Mouse (Mus musculus) ES-E14 (cell line): ENCODE measurements at regions not wholly inside any gene's neighbourhood (a gene's known extent, or its start where the extent isn't known, plus 50 kb on each side); places are given as distances from the start of the nearest gene placed in this dataset.

Experiments
- DNase-seq: peaks from one replicate; pipeline ENCODE4 v3.0.0-alpha.2; 2013; ENCODE audit warnings: low read depth, low spot score
- H3K27ac ChIP-seq: 2 replicates; pipeline ENCODE4 v1.5.1; 2012; ENCODE audit warnings: low read depth, mild to moderate bottlenecking, low read length, moderate library complexity, mixed read lengths; ENCODE audit not compliant: poor library complexity, insufficient read depth, severe bottlenecking
- H3K36me3 ChIP-seq: 2 replicates; pipeline ENCODE4 v1.6.1; 2012; ENCODE audit warnings: mild to moderate bottlenecking, low read length, moderate library complexity, mixed read lengths; ENCODE audit not compliant: control insufficient read depth, poor library complexity, insufficient read depth, severe bottlenecking
- H3K4me1 ChIP-seq, 2 experiments: fragments of 150-350 bp in 1 of 2; sonication (generic) in 1 of 2; 2 replicates each; pipeline ENCODE4 v1.6.1; 2012; ENCODE audit warnings: low read length in 2 of 2, mild to moderate bottlenecking in 1 of 2, mixed read lengths in 1 of 2; ENCODE audit not compliant: control insufficient read depth in 2 of 2, insufficient read depth in 2 of 2, poor library complexity in 1 of 2
- H3K4me3 ChIP-seq, 2 experiments: fragments of 150-350 bp in 1 of 2; sonication (generic) in 1 of 2; 2 replicates each; pipeline ENCODE4 v1.5.1; 2012; ENCODE audit warnings: low read length in 2 of 2, low read depth in 1 of 2, mild to moderate bottlenecking in 1 of 2, mixed read lengths in 1 of 2; ENCODE audit not compliant: insufficient read depth in 1 of 2, poor library complexity in 1 of 2, severe bottlenecking in 1 of 2
- H3K9ac ChIP-seq: 2 replicates; pipeline ENCODE4 v1.6.1; 2012; ENCODE audit warnings: low read depth, mild to moderate bottlenecking, low read length, mixed read lengths; ENCODE audit not compliant: poor library complexity, insufficient read depth, severe bottlenecking
- H3K9me3 ChIP-seq: fragments of 150-350 bp; sonication (generic); 2 replicates; pipeline ENCODE4 v1.6.1; 2012; ENCODE audit warnings: low read depth, mild to moderate bottlenecking, low read length; ENCODE audit not compliant: control insufficient read depth, insufficient read depth
- CHD2 ChIP-seq: IDR thresholded peaks from 2 replicates; pipeline ENCODE4 v1.6.1; 2014; ENCODE audit warnings: mild to moderate bottlenecking, low read depth, low read length, inconsistent platforms
- HCFC1 ChIP-seq: IDR thresholded peaks from 2 replicates; pipeline ENCODE4 v1.6.1; 2012; ENCODE audit warnings: low read length, inconsistent platforms, borderline replicate concordance; ENCODE audit not compliant: insufficient read depth
- MAFK ChIP-seq: IDR thresholded peaks from 2 replicates; pipeline ENCODE4 v1.6.1; 2014; ENCODE audit warnings: mild to moderate bottlenecking, low read depth, low read length, inconsistent platforms; ENCODE audit not compliant: insufficient read depth
- ZC3H11A ChIP-seq: IDR thresholded peaks from 2 replicates; pipeline ENCODE4 v1.6.1; 2012; ENCODE audit warnings: low read depth, mild to moderate bottlenecking, inconsistent platforms, low read length, borderline replicate concordance
- ZNF384 ChIP-seq: IDR thresholded peaks from 2 replicates; pipeline ENCODE4 v1.6.1; 2012; ENCODE audit warnings: low read depth, low read length, inconsistent platforms
- in situ Hi-C, 2 experiments: fragments of 600-800 bp; cut with MboI; formaldehyde crosslinking; loops; one replicate each; pipeline ENCODE4 v1.15.1; 2025; ENCODE audit warnings: low sequenced_read_pairs in 2 of 2, inconsistent platforms in 1 of 2; ENCODE audit not compliant: unreplicated experiment in 2 of 2

- DNase-seq, result no peak
- no peak overlapping the region for H3K9ac ChIP-seq
- no peaks in the 10 kb centered on the region for H3K9me3 ChIP-seq
- peaks cover 0 to 7% of the 10 kb centered on the region in 2 experiments; a peak in 1 of 4 replicates for H3K4me1 ChIP-seq
- no peaks in the 10 kb centered on the region for H3K36me3 ChIP-seq
- TF ChIP-seq MAFK, result no peak
- TF ChIP-seq CHD2, result no peak
- no peak for TF ChIP-seq HCFC1
- TF ChIP-seq ZC3H11A, result no peak
- no peak for TF ChIP-seq ZNF384
- H3K27ac ChIP-seq, result no peak overlapping the region
- in situ Hi-C loops, result no loop called here
- no peak overlapping the region for H3K4me3 ChIP-seq
These were observed 99.7 kb upstream of the Jun start for GRCm38 (mm10) chr4:95151678-95152077.

GRCm38 (mm10) chr4:95152431-95153115 lies 100.6 kb upstream of the Jun start:
- DNase-seq, result no peak
- Histone ChIP-seq H3K9ac (no peak overlapping the region), H3K36me3 (no peaks in the 10 kb centered on the region), H3K27ac (no peak overlapping the region), H3K9me3 (no peaks in the 10 kb centered on the region), H3K4me3 (no peak overlapping the region), H3K4me1 (peaks cover 0 to 7% of the 10 kb centered on the region in 2 experiments; a peak in 1 of 4 replicates)
- TF ChIP-seq MAFK (no peak), HCFC1 (no peak), ZC3H11A (no peak), CHD2 (no peak), ZNF384 (no peak)
- in situ Hi-C loops, result no loop called here

DNA sequence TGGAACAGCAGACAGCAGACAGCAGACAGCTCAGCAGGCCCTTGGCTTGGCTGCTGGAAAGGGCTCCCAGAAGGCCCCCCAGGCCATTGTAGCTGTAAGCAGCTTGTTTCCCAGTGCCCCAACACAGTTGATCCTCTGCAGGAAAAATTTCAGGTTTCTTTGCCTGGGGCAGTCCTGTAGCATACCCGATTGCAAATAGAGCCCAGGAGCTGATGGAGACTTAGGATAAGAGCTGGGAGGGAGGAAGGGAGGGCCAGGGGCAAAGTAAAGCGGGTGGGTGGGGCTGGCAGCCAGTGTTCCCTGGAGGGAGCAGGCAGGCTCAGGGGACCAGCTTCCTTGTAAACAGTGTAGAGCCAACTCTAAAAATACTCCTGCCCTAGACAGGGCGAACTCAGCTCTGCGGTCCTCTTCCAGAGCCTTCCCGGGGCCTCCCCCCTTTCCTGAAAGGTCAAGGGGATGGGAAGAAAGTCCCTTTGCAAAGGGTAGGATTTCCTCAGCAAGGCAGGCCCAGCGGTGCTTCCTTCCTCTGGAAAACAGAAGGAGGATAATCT lies 101.8 kb upstream of the Jun start:
- no peaks in the 10 kb centered on the region for H3K36me3 ChIP-seq
- no peak for TF ChIP-seq ZNF384
- TF ChIP-seq CHD2, result no peak
- no peak for TF ChIP-seq ZC3H11A
- no peak for TF ChIP-seq HCFC1
- no peak for TF ChIP-seq MAFK
- no peak overlapping the region for H3K9ac ChIP-seq
- H3K4me3 ChIP-seq, result no peak overlapping the region; a peak in 1 of 4 replicates
- H3K4me1 ChIP-seq, result peaks cover 0 to 7% of the 10 kb centered on the region in 2 experiments; a peak in 1 of 4 replicates
- DNase-seq, result peak; percentile 40
- in situ Hi-C loops, result no loop called here
- H3K27ac ChIP-seq, result no peak overlapping the region; the same call in 1 of the 2 replicates
- H3K9me3 ChIP-seq, result no peaks in the 10 kb centered on the region

GRCm38 (mm10) chr4:95154377-95154776 lies 102.4 kb upstream of the Jun start:
- TF ChIP-seq HCFC1 (no peak), ZNF384 (no peak), MAFK (no peak), CHD2 (no peak), ZC3H11A (no peak)
- no peak overlapping the region; the same call in 1 of the 2 replicates for H3K27ac ChIP-seq
- no peak overlapping the region for H3K4me3 ChIP-seq
- peaks cover 0 to 7% of the 10 kb centered on the region in 2 experiments; a peak in 1 of 4 replicates for H3K4me1 ChIP-seq
- DNase-seq, result no peak
- in situ Hi-C loops, result no loop called here
- no peaks in the 10 kb centered on the region for H3K9me3 ChIP-seq
- no peaks in the 10 kb centered on the region for H3K36me3 ChIP-seq
- H3K9ac ChIP-seq, result no peak overlapping the region
